Mouse (Mus musculus) MEL (cell line): Measurements from ENCODE around the gene Mpg.

Experiments used
- CHD1 ChIP-seq: IDR thresholded peaks from 2 replicates; pipeline ENCODE4 v1.6.1; 2012; ENCODE audit warnings: low read depth, mild to moderate bottlenecking, inconsistent platforms, low read length, improper control_type of control experiment
- CTCF ChIP-seq, 3 experiments: IDR thresholded peaks in 2 of 3; conservative IDR thresholded peaks in 1 of 3; 2 replicates each; pipeline ENCODE4 v1.5.1; 2011 to 2012; ENCODE audit warnings: low read length in 3 of 3, low read depth in 2 of 3, mild to moderate bottlenecking in 2 of 3, improper control_type of control experiment in 1 of 3, inconsistent platforms in 1 of 3, mixed read lengths in 1 of 3, moderate library complexity in 1 of 3; ENCODE audit not compliant: control insufficient read depth in 1 of 3, insufficient read depth in 1 of 3, poor library complexity in 1 of 3, severe bottlenecking in 1 of 3
- E2F4 ChIP-seq: IDR thresholded peaks from 2 replicates; pipeline ENCODE4 v1.6.1; 2011; ENCODE audit warnings: low read depth, low read length, improper control_type of control experiment, borderline replicate concordance
- ELF1 ChIP-seq: IDR thresholded peaks from 2 replicates; pipeline ENCODE4 v1.6.1; 2014; ENCODE audit warnings: low read depth, mild to moderate bottlenecking, inconsistent platforms, low read length, improper control_type of control experiment, moderate library complexity
- ETS1 ChIP-seq: IDR thresholded peaks from 2 replicates; pipeline ENCODE4 v1.6.1; 2012; ENCODE audit warnings: low read depth, mild to moderate bottlenecking, inconsistent platforms, low read length, improper control_type of control experiment, moderate library complexity
- GABPA ChIP-seq: IDR thresholded peaks from 2 replicates; pipeline ENCODE4 v1.6.1; 2012; ENCODE audit warnings: low read depth, mild to moderate bottlenecking, inconsistent platforms, low read length, improper control_type of control experiment, moderate library complexity
- HCFC1 ChIP-seq: IDR thresholded peaks from 2 replicates; pipeline ENCODE4 v1.6.1; 2012; ENCODE audit warnings: low read depth, mild to moderate bottlenecking, inconsistent platforms, low read length, improper control_type of control experiment, moderate library complexity
- JUND ChIP-seq: IDR thresholded peaks from 2 replicates; pipeline ENCODE4 v1.6.1; 2011; ENCODE audit warnings: low read depth, mild to moderate bottlenecking, improper control_type of control experiment, low read length
- MAZ ChIP-seq: IDR thresholded peaks from 2 replicates; pipeline ENCODE4 v1.6.1; 2012; ENCODE audit warnings: low read depth, mild to moderate bottlenecking, inconsistent platforms, low read length, improper control_type of control experiment
- MEF2A ChIP-seq: IDR thresholded peaks from 2 replicates; pipeline ENCODE4 v1.6.1; 2014; ENCODE audit warnings: low read depth, mild to moderate bottlenecking, inconsistent platforms, low read length, improper control_type of control experiment; ENCODE audit not compliant: poor library complexity, insufficient replicate concordance, severe bottlenecking; ENCODE audit errors: extremely low read depth
- POLR2A ChIP-seq, 2 experiments: IDR thresholded peaks; 2 replicates each; pipeline ENCODE4 v1.6.1; 2011 to 2012; ENCODE audit warnings: low read length in 2 of 2, mild to moderate bottlenecking in 2 of 2, control low read depth in 1 of 2, improper control_type of control experiment in 1 of 2, low read depth in 1 of 2, moderate library complexity in 1 of 2; ENCODE audit not compliant: control insufficient read depth in 1 of 2, insufficient read depth in 1 of 2, poor library complexity in 1 of 2
- TAL1 ChIP-seq: IDR thresholded peaks from 2 replicates; pipeline ENCODE4 v1.6.1; 2012; ENCODE audit warnings: mild to moderate bottlenecking, inconsistent platforms, low read length, moderate library complexity, mixed read lengths
- ZNF384 ChIP-seq: IDR thresholded peaks from 2 replicates; pipeline ENCODE4 v1.6.1; 2012; ENCODE audit warnings: low read depth, mild to moderate bottlenecking, inconsistent platforms, low read length, improper control_type of control experiment

GRCm38 (mm10) chr11:32244064-32244463, 17.8 kb downstream of the Mpg start:
- TF ChIP-seq ZNF384 (no peak), GABPA (no peak), POLR2A (IDR thresholded peaks at IDR 0.05; ENCODE audit: control insufficient read depth in 1 of 2, insufficient read depth in 1 of 2, low read depth in 1 of 2, low read length in 2 of 2, poor library complexity in 1 of 2) (no peak), CHD1 (no peak), CTCF (IDR thresholded peaks at IDR 0.05 in 2 of 3, conservative IDR thresholded peaks at IDR 0.05 in 1 of 3; ENCODE audit: control insufficient read depth in 1 of 3, insufficient read depth in 1 of 3, low read depth in 2 of 3, low read length in 3 of 3, poor library complexity in 1 of 3, severe bottlenecking in 1 of 3) (no peak), MAZ (no peak), ELF1 (no peak), ETS1 (no peak), TAL1 (no peak), E2F4 (no peak), HCFC1 (no peak), MEF2A (no peak), JUND (no peak)
